In the genomic region with DNA sequence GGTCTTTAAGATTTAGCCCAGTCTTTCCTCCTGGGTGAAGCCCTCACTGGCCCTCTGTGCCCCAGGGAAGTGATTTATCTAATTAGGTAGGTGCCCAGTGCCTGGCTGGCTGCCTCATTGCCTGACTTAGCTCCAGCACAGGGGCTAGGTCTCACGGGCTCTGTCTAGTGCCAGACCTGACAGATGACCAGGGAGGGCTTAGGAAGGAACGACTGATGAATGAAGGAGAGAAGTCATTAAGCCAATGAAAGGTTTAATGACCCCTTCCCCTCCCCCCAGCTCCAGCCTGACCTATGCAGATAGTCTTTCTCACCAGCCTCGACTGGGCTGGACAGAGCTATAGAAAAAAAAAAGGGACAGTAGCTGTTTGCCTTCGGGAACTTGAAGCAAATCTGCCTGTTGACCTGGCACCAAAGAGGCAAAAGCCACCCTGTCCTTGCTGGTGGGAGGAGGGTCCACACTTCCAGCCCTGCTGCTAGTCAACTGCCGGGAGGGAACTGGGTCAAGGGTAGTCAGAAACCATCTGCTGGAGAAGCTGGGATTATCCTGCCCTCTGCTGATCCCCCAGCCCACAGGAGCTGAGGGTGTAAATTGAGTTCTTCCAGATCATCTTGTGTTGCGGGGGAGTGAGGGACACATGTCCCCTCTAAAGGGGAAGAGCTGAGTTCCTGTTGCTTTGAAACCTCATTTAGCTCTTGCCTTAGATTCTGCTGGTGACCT, we compare ENCODE assay signal across 14 mouse cellular contexts. TPM values are rescaled to one million over a fixed set of nuclear protein-coding genes. Genes with fewer than 3 reads are reported as not detected.
"Had no signal": no experiment of that assay in that cellular context is flagged by ENCODE, and none has a peak within 500 bp of the region (broad histone marks: within the 10 kb centered on the region; RNA-seq: fewer than 3 reads in every experiment).

No protein-coding gene starts in this region.

- H3K27ac ChIP-seq: gastrocnemius, adult 2 months; heart, embryonic 10.5 days; heart, embryonic 13.5 days; heart, embryonic 15.5 days; hindbrain, embryonic 13.5 days; hindbrain, embryonic 15.5 days; hindbrain, postnatal 0 days; limb, embryonic 10.5 days; limb, embryonic 12.5 days; liver, embryonic 13.5 days; liver, embryonic 15.5 days had no signal

- DNase-seq: gastrocnemius, postnatal 25 days; liver, embryonic 13.5 days had no signal

- H3K4me3 ChIP-seq: heart, embryonic 10.5 days; heart, embryonic 13.5 days; heart, embryonic 15.5 days; hindbrain, embryonic 13.5 days; hindbrain, embryonic 15.5 days; limb, embryonic 10.5 days; limb, embryonic 12.5 days; liver, embryonic 13.5 days; liver, embryonic 15.5 days had no signal

RNA-seq across cellular contexts. Expression of gene Inhbb, which starts 2.3 kb away (rescaled TPM):
- total RNA-seq: granulocyte monocyte progenitor cell, adult 5-6 weeks; hematopoietic stem cell, adult 5-6 weeks had no signal
